In the genomic region with DNA sequence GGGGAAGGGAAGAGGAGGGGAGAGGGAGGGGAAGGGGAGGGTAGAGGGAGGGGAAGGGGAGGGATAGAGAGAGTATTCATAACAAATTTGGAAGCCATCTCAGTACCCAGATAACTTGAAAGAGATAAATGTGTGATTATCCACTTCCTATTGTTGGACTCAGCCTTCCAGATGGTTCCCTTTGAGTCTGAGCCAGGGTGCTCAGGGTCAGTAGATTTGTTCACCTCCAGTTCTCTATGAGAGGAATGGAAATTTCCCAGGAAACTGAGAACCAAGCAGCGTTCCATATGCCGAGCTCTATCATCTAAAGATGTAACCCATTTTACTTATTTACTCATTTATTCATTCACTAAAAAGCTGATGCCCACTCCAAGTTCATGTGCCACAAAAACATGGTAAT, we compare ENCODE assay signal across 18 mouse cellular contexts. TPM values are rescaled to one million over a fixed set of nuclear protein-coding genes. Genes with fewer than 3 reads are reported as not detected.
A peak's percentile ranks its signal among the peaks of the same experiment; 100 is the strongest.
DNase-seq lines count a peak whose midpoint lies in the region.
"Had no signal": no experiment of that assay in that cellular context is flagged by ENCODE, and none has a peak within 500 bp of the region (broad histone marks: within the 10 kb centered on the region; RNA-seq: fewer than 3 reads in every experiment).

No protein-coding gene starts in this region.

- peaks cover 11% of the 10 kb centered on the region; the same call in 1 of the 2 replicates for H3K4me1 ChIP-seq in heart, embryonic 10.5 days
- H3K4me1 ChIP-seq: forebrain, embryonic 15.5 days; liver, embryonic 12.5 days; midbrain, embryonic 12.5 days had no signal

- WGBS in heart, embryonic 10.5 days: 76% methylated on average over 2 of the region's 2 CpGs

- H3K4me3 ChIP-seq in heart, embryonic 10.5 days: no peak overlapping the region
- H3K4me3 ChIP-seq: erythroblast, embryonic 14.5 days; forebrain, embryonic 15.5 days; liver, embryonic 12.5 days; midbrain, embryonic 12.5 days had no signal

- no peak overlapping the region for H3K27ac ChIP-seq in heart, embryonic 10.5 days
- H3K27ac ChIP-seq: forebrain, embryonic 15.5 days; liver, embryonic 12.5 days; midbrain, embryonic 12.5 days had no signal

- H3K27me3 ChIP-seq in heart, embryonic 10.5 days (ENCODE audit: insufficient read depth, poor library complexity, severe bottlenecking): no peaks in the 10 kb centered on the region
- H3K27me3 ChIP-seq: forebrain, embryonic 15.5 days; liver, embryonic 12.5 days; midbrain, embryonic 12.5 days had no signal

- intact Hi-C loops in left cerebral cortex, postnatal 4 days (cut with DNase I): no loop called here
- intact Hi-C loops in left cerebral cortex, postnatal 10 days (cut with DNase I): no loop called here
- intact Hi-C loops in heart, postnatal 14 days (cut with DNase I): no loop called here

- H3K9me3 ChIP-seq in heart, embryonic 10.5 days: no peaks in the 10 kb centered on the region
- H3K9me3 ChIP-seq: forebrain, embryonic 15.5 days; liver, embryonic 12.5 days; midbrain, embryonic 12.5 days had no signal

- H3K36me3 ChIP-seq in heart, embryonic 10.5 days: no peaks in the 10 kb centered on the region
- H3K36me3 ChIP-seq: forebrain, embryonic 15.5 days; G1E; liver, embryonic 12.5 days; midbrain, embryonic 12.5 days had no signal

- DNase-seq in adrenal gland, adult (ENCODE audit: inconsistent age in 2 of 2, low spot score in 1 of 2): peak; percentile 37 to 73
- DNase-seq in adrenal gland, postnatal 4 days (ENCODE audit: low spot score in 2 of 2): no peak
- DNase-seq in left cerebral cortex, postnatal 4 days: peak; percentile 56
- no peak for DNase-seq in left cerebral cortex, postnatal 10 days (ENCODE audit: extremely low spot score in 1 of 2, low spot score in 2 of 2)
- peak; percentile 93 for DNase-seq in cerebellum, adult 11-12 months
- peak; percentile 87 to 90 for DNase-seq in cerebellum, postnatal 25 days
- DNase-seq in heart, embryonic 10.5 days (ENCODE audit: low spot score): no peak
- DNase-seq in heart, postnatal 14 days: no peak
- DNase-seq: gastrocnemius, postnatal 36 days; lung, embryonic 14.5 days; lung, postnatal 4 days; thymus, adult 2 months had no signal

RNA-seq across cellular contexts. Expression of a gene that starts 44.8 kb away (rescaled TPM):
- total RNA-seq in adrenal gland, postnatal 4 days (2021): 10 to 100 TPM; 12.8 to 14.5 TPM
- total RNA-seq in left cerebral cortex, postnatal 4 days (2021): 1 to 10 TPM; 2.4 to 2.6 TPM
- 1 to 10 TPM; 1.4 to 1.6 TPM for total RNA-seq in left cerebral cortex, postnatal 10 days (2021)
- polyA plus RNA-seq in heart, embryonic 10.5 days (2016; fragmentation: Nextera tagmentation; extraction: Ambion mirVana): 1.8 and 3.4 TPM in 2 replicates
- 1 to 10 TPM; 9.2 to 9.7 TPM for total RNA-seq in heart, postnatal 14 days (2021)
- total RNA-seq: neutrophil, adult 5-6 weeks had no signal
- polyA plus RNA-seq: G1E had no signal

Comparison
In these comparisons a context has a peak if more than half of its experiments do, and no peak if none do; other contexts are left out.
1. DNase-seq: peak in adrenal gland, adult (2 of 2), left cerebral cortex, postnatal 4 days (single experiment), cerebellum, adult 11-12 months (single experiment) and cerebellum, postnatal 25 days (2 of 2); none in adrenal gland, postnatal 4 days (0 of 2), left cerebral cortex, postnatal 10 days (0 of 2), heart, embryonic 10.5 days (single experiment) and heart, postnatal 14 days (0 of 2).